Mouse (Mus musculus): ENCODE measurements around the gene E030025P04Rik. TPM values are rescaled to one million over a fixed set of nuclear protein-coding genes. Genes with fewer than 3 reads are reported as not detected.

E030025P04Rik gene
- not detected in 2 replicates for total RNA-seq (2014; rRNA removed)
- polyA plus RNA-seq (2015; fragmentation: Nextera tagmentation; extraction: Ambion mirVana), result not detected in 2 replicates

DNA sequence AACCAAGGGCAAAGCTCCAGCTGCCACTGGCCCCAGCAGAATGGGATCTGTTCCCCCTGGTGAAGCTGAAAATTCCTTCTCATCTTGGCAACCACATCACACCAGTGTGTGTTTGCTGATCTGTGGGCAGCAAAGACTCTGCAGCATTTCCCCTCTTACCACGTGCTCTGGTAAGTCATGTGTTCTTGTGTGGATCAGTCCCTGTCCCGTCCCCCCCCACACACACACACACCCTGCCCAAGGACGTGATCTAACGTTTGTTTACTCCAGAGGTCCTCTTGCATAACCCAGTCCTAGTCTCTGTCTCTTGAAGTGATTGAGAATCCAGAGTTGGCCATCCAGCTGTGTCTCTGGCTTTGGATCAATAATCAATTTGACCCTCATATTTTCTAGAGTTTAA is at the start of gene E030025P04Rik:
E030025P04Rik (minus strand) TSS at position 134 of the 400 bp plus-strand sequence.
- no peak within 1 kb of the TSS for H3K4me2 ChIP-seq (ENCODE audit: low read depth, low read length)
- DNase-seq (ENCODE audit: low spot score) (no peak), ATAC-seq (no peak)
- TF ChIP-seq CTCF (IDR thresholded peaks at IDR 0.05; ENCODE audit: low read depth), result no peak
- no peaks in the 10 kb centered on the region for H3K9me3 ChIP-seq (ENCODE audit: low read length)
- no peak within 1 kb of the TSS for H3K27ac ChIP-seq
- 66% methylated on average over 4 of the region's 4 CpGs for WGBS
- no peaks in the 10 kb centered on the region for H3K4me1 ChIP-seq (ENCODE audit: insufficient read depth, low read length)
- H3K4me3 ChIP-seq (ENCODE audit: low read length), result no peak within 1 kb of the TSS
- H3K27me3 ChIP-seq (ENCODE audit: insufficient read depth, low read length), result no peaks in the 10 kb centered on the region
- no peaks in the 10 kb centered on the region for H3K36me3 ChIP-seq (ENCODE audit: insufficient read depth, low read length)
- no peak within 1 kb of the TSS for H3K9ac ChIP-seq (replicated peaks; ENCODE audit: low read length)

GRCm38 (mm10) chr11:109192673-109193557 is 48.7 kb upstream of the E030025P04Rik start:
- WGBS, result 25% methylated on average over 15 of the region's 15 CpGs
- Histone ChIP-seq H3K4me3 (ENCODE audit: low read length) (no peak overlapping the region), H3K9ac (replicated peaks; ENCODE audit: low read length) (no peak overlapping the region), H3K27me3 (ENCODE audit: insufficient read depth, low read length) (no peaks in the 10 kb centered on the region), H3K4me2 (ENCODE audit: low read depth, low read length) (0 out of 2 replicates have a peak overlapping the region, but pooled peaks have one; percentile 3), H3K4me1 (ENCODE audit: insufficient read depth, low read length) (no peaks in the 10 kb centered on the region; the same call in 1 of the 2 replicates), H3K9me3 (ENCODE audit: low read length) (no peaks in the 10 kb centered on the region), H3K27ac (no peak overlapping the region), H3K36me3 (ENCODE audit: insufficient read depth, low read length) (no peaks in the 10 kb centered on the region)
- ATAC-seq, result peak; percentile 79
- peak; percentile 91 for DNase-seq (ENCODE audit: low spot score)
- TF ChIP-seq CTCF (IDR thresholded peaks at IDR 0.05; ENCODE audit: low read depth), result peak; percentile 95

DNA sequence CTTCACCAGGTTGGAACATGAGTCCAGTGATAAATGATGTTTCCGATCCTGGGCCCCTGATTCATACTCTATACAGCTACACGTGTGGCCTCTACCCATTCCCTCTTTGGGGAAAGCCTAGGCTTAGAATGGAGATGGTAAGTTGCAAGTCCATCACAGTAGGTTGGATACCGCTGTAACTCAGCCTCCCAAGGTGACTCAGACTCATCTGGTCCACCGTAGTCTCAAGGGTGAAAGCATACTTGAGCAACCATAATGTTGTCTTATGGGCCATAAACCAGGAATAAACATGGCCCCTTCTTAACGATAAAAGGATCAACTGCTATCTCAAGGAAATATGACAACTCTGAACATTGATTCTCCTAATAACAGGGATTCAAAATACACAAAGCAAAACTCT is 44.1 kb upstream of the E030025P04Rik start:
- no peak overlapping the region for H3K9ac ChIP-seq (replicated peaks; ENCODE audit: low read length)
- WGBS, result 93% methylated on average over 5 of the region's 5 CpGs

DNA sequence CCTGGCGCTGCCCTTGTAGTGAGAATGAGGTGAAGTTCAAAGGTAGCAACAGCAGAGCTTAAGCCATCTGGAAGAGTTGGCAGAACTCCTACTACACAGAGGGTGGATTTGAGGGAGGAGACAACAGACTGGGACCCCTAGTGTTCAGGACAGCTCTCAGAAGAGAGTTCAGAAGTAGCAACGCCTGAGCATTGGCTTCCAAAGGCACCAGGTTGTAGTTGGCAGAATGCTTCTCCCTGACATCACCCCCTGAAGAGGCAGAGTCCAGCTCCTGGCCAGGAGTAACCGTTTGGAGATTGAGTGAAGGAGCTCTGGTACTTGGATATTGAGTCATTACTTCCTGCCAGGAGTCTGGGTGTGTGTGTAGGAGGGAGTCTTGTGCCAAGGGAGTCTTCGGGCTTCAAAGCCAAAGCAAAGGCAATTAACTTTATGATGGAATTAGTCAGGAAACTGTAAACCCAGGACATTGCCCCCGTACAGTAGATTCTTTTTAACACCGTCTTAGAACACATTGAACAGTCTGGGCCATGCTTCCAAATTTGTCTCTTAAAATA is 43.5 kb upstream of the E030025P04Rik start:
- Histone ChIP-seq H3K27ac (no peak overlapping the region), H3K4me1 (ENCODE audit: insufficient read depth, low read length) (no peaks in the 10 kb centered on the region; the same call in 1 of the 2 replicates), H3K9me3 (ENCODE audit: low read length) (no peaks in the 10 kb centered on the region), H3K9ac (replicated peaks; ENCODE audit: low read length) (no peak overlapping the region), H3K4me2 (ENCODE audit: low read depth, low read length) (no peak overlapping the region), H3K27me3 (ENCODE audit: insufficient read depth, low read length) (no peaks in the 10 kb centered on the region), H3K4me3 (ENCODE audit: low read length) (no peak overlapping the region), H3K36me3 (ENCODE audit: insufficient read depth, low read length) (no peaks in the 10 kb centered on the region)
- no peak for ATAC-seq
- TF ChIP-seq CTCF (IDR thresholded peaks at IDR 0.05; ENCODE audit: low read depth), result no peak
- WGBS, result 68% methylated on average over 6 of the region's 6 CpGs
- no peak for DNase-seq (ENCODE audit: low spot score)

More for the DNA sequence above, 44.1 kb upstream of the E030025P04Rik start:
- TF ChIP-seq CTCF (IDR thresholded peaks at IDR 0.05; ENCODE audit: low read depth), result no peak
- H3K36me3 ChIP-seq (ENCODE audit: insufficient read depth, low read length), result no peaks in the 10 kb centered on the region
- H3K27me3 ChIP-seq (ENCODE audit: insufficient read depth, low read length), result no peaks in the 10 kb centered on the region
- no peaks in the 10 kb centered on the region; the same call in 1 of the 2 replicates for H3K4me1 ChIP-seq (ENCODE audit: insufficient read depth, low read length)
- no peak overlapping the region for H3K4me2 ChIP-seq (ENCODE audit: low read depth, low read length)
- H3K27ac ChIP-seq, result no peak overlapping the region
- DNase-seq (ENCODE audit: low spot score) (no peak), ATAC-seq (no peak)
- no peaks in the 10 kb centered on the region for H3K9me3 ChIP-seq (ENCODE audit: low read length)
- no peak overlapping the region for H3K4me3 ChIP-seq (ENCODE audit: low read length)

DNA sequence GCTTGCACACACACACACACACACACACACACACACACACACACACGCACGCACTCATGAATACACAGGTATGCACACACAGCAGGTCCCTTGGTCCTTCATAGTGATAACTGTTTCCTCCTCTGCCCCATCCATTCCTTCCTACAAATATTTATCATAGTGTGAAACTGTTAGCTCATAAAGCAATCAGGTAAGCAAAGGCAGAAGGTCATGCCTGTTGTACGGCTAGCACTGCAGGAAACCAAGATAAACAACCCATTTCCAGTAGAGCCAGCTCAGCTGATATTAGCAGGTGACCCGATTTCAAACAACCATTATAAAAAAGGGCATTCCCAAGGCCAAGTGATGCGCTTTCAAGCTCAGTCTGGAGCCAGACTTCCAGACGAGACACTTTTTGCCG is 36.9 kb upstream of the E030025P04Rik start:
- H3K4me1 ChIP-seq (ENCODE audit: insufficient read depth, low read length), result no peaks in the 10 kb centered on the region
- no peak for TF ChIP-seq CTCF (IDR thresholded peaks at IDR 0.05; ENCODE audit: low read depth)
- H3K27me3 ChIP-seq (ENCODE audit: insufficient read depth, low read length), result no peaks in the 10 kb centered on the region
- no peak overlapping the region for H3K9ac ChIP-seq (replicated peaks; ENCODE audit: low read length)
- no peak overlapping the region for H3K4me3 ChIP-seq (ENCODE audit: low read length)
- no peaks in the 10 kb centered on the region for H3K36me3 ChIP-seq (ENCODE audit: insufficient read depth, low read length)
- no peaks in the 10 kb centered on the region for H3K9me3 ChIP-seq (ENCODE audit: low read length)
- H3K27ac ChIP-seq, result no peak overlapping the region
- ATAC-seq, result no peak
- H3K4me2 ChIP-seq (ENCODE audit: low read depth, low read length), result no peak overlapping the region
- WGBS, result 60% methylated on average over 7 of the region's 7 CpGs
- no peak for DNase-seq (ENCODE audit: low spot score)

- DNase-seq (ENCODE audit: low spot score) (no peak), ATAC-seq (no peak)
- no peak overlapping the region for H3K4me3 ChIP-seq (ENCODE audit: low read length)
- H3K27me3 ChIP-seq (ENCODE audit: insufficient read depth, low read length), result no peaks in the 10 kb centered on the region
- H3K27ac ChIP-seq, result no peak overlapping the region
- TF ChIP-seq CTCF (IDR thresholded peaks at IDR 0.05; ENCODE audit: low read depth), result no peak
- H3K4me2 ChIP-seq (ENCODE audit: low read depth, low read length), result no peak overlapping the region
- no peaks in the 10 kb centered on the region for H3K9me3 ChIP-seq (ENCODE audit: low read length)
- no peak overlapping the region for H3K9ac ChIP-seq (replicated peaks; ENCODE audit: low read length)
- no peaks in the 10 kb centered on the region for H3K36me3 ChIP-seq (ENCODE audit: insufficient read depth, low read length)
- 94% methylated on average over 11 of the region's 11 CpGs for WGBS
- H3K4me1 ChIP-seq (ENCODE audit: insufficient read depth, low read length), result no peaks in the 10 kb centered on the region
Measured at GRCm38 (mm10) chr11:109180290-109180689, 36.1 kb upstream of the E030025P04Rik start.
